ENCODE assay signal across 8 mouse cellular contexts in genomic region chr9:65101686-65102376, GRCm38 (mm10). TPM values are rescaled to one million over a fixed set of nuclear protein-coding genes. Genes with fewer than 3 reads are reported as not detected.
DNase-seq lines count a peak whose midpoint lies in the region; ATAC-seq lines count a peak whose summit lies in the region.

No protein-coding gene starts in this region.

- H3K9me3 ChIP-seq in lung, embryonic 16.5 days (ENCODE audit: control insufficient read depth, low read length), result peaks cover 6% of the 10 kb centered on the region

- peak overlapping the region; percentile 82 for H3K4me3 ChIP-seq in lung, embryonic 16.5 days (ENCODE audit: low read length)

- ATAC-seq in lung, embryonic 16.5 days (ENCODE audit: low read depth), result peak; percentile 72
- ATAC-seq in activated CD4-positive, CD25-positive, alpha-beta regulatory T cell, adult 4 months, result no peak

- peak overlapping the region; percentile 99 for H3K4me2 ChIP-seq in lung, embryonic 16.5 days (ENCODE audit: low read depth, low read length)

- H3K9ac ChIP-seq in lung, embryonic 16.5 days (ENCODE audit: low read length), result peak overlapping the region; percentile 82

- WGBS in lung, embryonic 16.5 days, result under 1% methylated on average over 39 of the region's 39 CpGs

- H3K27me3 ChIP-seq in lung, embryonic 16.5 days (ENCODE audit: control insufficient read depth, insufficient read depth, low read depth, low read length), result no peaks in the 10 kb centered on the region

- H3K27ac ChIP-seq in lung, embryonic 16.5 days (ENCODE audit: low read length), result peak overlapping the region; percentile 76

- H3K4me1 ChIP-seq in lung, embryonic 16.5 days (replicated peaks; ENCODE audit: control insufficient read depth, insufficient read depth, low read length), result peaks cover 5% of the 10 kb centered on the region; the same call in 1 of the 2 replicates

- DNase-seq in urinary bladder, adult 18-20 months (ENCODE audit: low spot score in 2 of 2), result peak; percentile 57 to 60
- no peak for DNase-seq in urinary bladder, adult 2 months (ENCODE audit: low spot score)
- peak; percentile 69 for DNase-seq in embryo, embryonic 10.5 days (ENCODE audit: low spot score)
- peak; percentile 63 for DNase-seq in gastrocnemius, postnatal 25 days
- peak; percentile 74 for DNase-seq in kidney, postnatal 10 days
- DNase-seq in right cerebral cortex, adult 18-20 months, result peak; percentile 35

- H3K36me3 ChIP-seq in lung, embryonic 16.5 days (ENCODE audit: control insufficient read depth, insufficient read depth, low read length), result no peaks in the 10 kb centered on the region

RNA-seq across cellular contexts. Expression of gene Igdcc4, which starts 0.5 kb away (rescaled TPM):
- 12.5 and 15.9 TPM in 2 replicates for polyA plus RNA-seq in urinary bladder, adult 2 months (2012; rRNA removed)
- 10 to 100 TPM; 26.4 to 27.3 TPM for total RNA-seq in gastrocnemius, postnatal 25 days (2021)
- polyA plus RNA-seq in lung, embryonic 16.5 days (2015; fragmentation: Nextera tagmentation; extraction: Ambion mirVana), result 11.0 and 11.3 TPM in 2 replicates
- polyA plus RNA-seq in activated CD4-positive, CD25-positive, alpha-beta regulatory T cell, adult 4 months (2017; shearing (Covaris generic)), result under 1 TPM in 1 of 2 experiments, not detected in 1; 0.11 TPM

RNA-seq across cellular contexts. Expression of gene Igdcc3, which starts 39.2 kb away (rescaled TPM):
- polyA plus RNA-seq in urinary bladder, adult 2 months (2012; rRNA removed), result 2.3 and 2.7 TPM in 2 replicates
- under 1 TPM; 0.21 to 0.33 TPM for total RNA-seq in gastrocnemius, postnatal 25 days (2021)
- 0.85 and 1.3 TPM in 2 replicates for polyA plus RNA-seq in lung, embryonic 16.5 days (2015; fragmentation: Nextera tagmentation; extraction: Ambion mirVana)
- polyA plus RNA-seq in activated CD4-positive, CD25-positive, alpha-beta regulatory T cell, adult 4 months (2017; shearing (Covaris generic)), result not detected

Comparison
In these comparisons a context has a peak if more than half of its experiments do, and no peak if none do; other contexts are left out.
1. RNA of gene Igdcc4, which starts 0.5 kb away (polyA plus RNA-seq): 12.5 to 15.9 TPM in urinary bladder, adult 2 months and 11.0 to 11.3 TPM in lung, embryonic 16.5 days; 0.11 TPM in activated CD4-positive, CD25-positive, alpha-beta regulatory T cell, adult 4 months; every median in the first group is over 10 times any median in the second.